Mouse (Mus musculus) embryonic facial prominence, embryonic 10.5 days (tissue): ENCODE measurements at regions not wholly inside any gene's neighbourhood (a gene's known extent, or its start where the extent isn't known, plus 50 kb on each side); places are given as distances from the start of the nearest gene placed in this dataset.
"Not testable (repeated sequence)": the region's sequence is repeated elsewhere in the genome, so short reads cannot be mapped to it uniquely, and the experiment has no call there.

Experiments
- DNase-seq: peaks from one replicate; pipeline ENCODE4 v3.0.0-alpha.2; 2017; ENCODE audit warnings: low spot score
- H3K27ac ChIP-seq: fragments of 300-500 bp; sonication (generic); replicated peaks from 2 replicates; pipeline ENCODE4 v1.5.1; 2016; ENCODE audit warnings: mild to moderate bottlenecking
- H3K27me3 ChIP-seq: fragments of 300-500 bp; sonication (generic); replicated peaks from 2 replicates; pipeline ENCODE4 v1.6.1; 2016; ENCODE audit warnings: low read depth, mild to moderate bottlenecking; ENCODE audit not compliant: poor library complexity, severe bottlenecking
- H3K36me3 ChIP-seq: fragments of 300-500 bp; sonication (generic); replicated peaks from 2 replicates; pipeline ENCODE4 v1.6.1; 2016; ENCODE audit warnings: mild to moderate bottlenecking, moderate library complexity
- H3K4me1 ChIP-seq: fragments of 300-500 bp; sonication (generic); 2 replicates; pipeline ENCODE4 v1.6.1; 2016
- H3K4me3 ChIP-seq: fragments of 300-500 bp; sonication (generic); 2 replicates; pipeline ENCODE4 v1.5.1; 2016; ENCODE audit warnings: mild to moderate bottlenecking, moderate library complexity
- H3K9me3 ChIP-seq: fragments of 300-500 bp; sonication (generic); 2 replicates; pipeline ENCODE4 v1.6.1; 2016; ENCODE audit warnings: mild to moderate bottlenecking
- WGBS: fragments of 180-500 bp; shearing (Covaris S2); methylation state at CpG from one replicate; pipeline ENCODE4 v1.1.7; 2016; 5-methylcytosine and 5-hydroxymethylcytosine counted together

DNA sequence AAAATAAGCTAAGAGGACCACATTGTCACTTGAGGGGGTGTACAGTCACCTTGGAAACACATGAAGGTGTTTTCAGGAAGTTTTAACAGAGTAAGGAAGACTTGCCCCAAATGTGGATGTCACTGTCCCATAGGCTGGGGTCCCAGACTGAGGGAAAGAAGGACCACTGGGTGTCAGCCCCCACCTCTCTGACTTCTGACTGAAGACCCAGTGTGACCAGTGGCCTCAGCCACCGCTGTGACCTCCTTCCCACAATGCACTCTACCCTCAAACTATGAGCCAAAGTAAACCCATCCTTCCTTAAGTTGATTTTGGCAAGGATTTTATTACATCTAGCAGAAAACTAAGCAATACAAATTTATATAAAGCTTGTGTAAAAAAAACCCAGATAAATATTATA is 94.8 kb upstream of the Mdm1 start:
- WGBS: 89% methylated on average over 1 of the region's 1 CpGs
- H3K9me3 ChIP-seq: no peaks in the 10 kb centered on the region
- no peaks in the 10 kb centered on the region for H3K4me1 ChIP-seq
- H3K27ac ChIP-seq: no peak overlapping the region
- H3K4me3 ChIP-seq: no peak overlapping the region
- H3K36me3 ChIP-seq: no peaks in the 10 kb centered on the region
- DNase-seq: no peak
- no peaks in the 10 kb centered on the region for H3K27me3 ChIP-seq

DNA sequence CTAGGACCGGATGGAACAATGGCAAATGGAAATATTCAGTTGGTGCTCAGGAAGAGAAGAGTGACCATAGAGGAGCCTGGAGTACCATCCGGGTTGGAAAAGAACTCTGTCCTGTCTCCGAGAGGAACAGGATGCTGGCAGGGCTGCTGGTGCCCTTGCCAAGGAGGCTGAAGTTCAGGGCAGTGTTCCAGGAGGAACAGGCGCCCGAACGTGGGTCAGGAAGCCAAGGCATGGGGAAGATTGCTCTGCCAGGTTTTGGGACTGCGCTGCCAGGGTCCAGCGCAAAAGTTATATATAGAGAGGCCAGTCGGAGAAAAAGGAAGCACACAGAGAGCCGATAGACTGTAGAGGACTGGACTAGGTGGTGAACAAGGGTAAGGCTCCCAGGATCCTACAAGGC is 92.3 kb upstream of the Mdm1 start:
- no peaks in the 10 kb centered on the region for H3K27me3 ChIP-seq
- 93% methylated on average over 10 of the region's 10 CpGs for WGBS
- no peak overlapping the region for H3K27ac ChIP-seq
- no peak for DNase-seq
- no peaks in the 10 kb centered on the region for H3K36me3 ChIP-seq
- H3K4me3 ChIP-seq: no peak overlapping the region
- H3K4me1 ChIP-seq: no peaks in the 10 kb centered on the region
- no peaks in the 10 kb centered on the region for H3K9me3 ChIP-seq

DNA sequence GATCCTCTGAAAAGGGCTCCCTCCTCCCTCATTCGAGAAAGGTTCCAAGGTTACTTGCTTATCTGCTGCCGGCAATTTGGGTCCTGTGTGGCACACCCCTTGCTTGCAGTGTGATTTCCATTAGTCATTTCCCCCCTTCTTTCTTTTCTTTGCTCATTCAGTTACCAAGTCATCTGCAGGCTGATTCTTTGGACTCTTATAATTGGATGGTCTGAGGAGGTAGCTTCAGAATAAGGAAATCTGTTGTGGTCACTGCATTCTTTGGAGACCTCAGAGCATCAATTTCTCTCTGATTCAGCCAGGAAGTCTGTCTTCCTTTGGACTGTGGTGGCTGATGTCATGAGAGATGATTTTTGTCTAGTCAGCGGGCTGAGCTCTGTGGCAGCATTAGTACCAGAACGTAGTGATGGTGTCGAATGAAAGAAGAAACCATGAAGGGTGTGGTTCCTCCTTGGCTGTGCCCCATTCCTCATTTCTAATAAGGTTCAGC is 91.4 kb upstream of the Mdm1 start:
- no peak overlapping the region for H3K4me3 ChIP-seq
- H3K27ac ChIP-seq: no peak overlapping the region
- no peaks in the 10 kb centered on the region for H3K27me3 ChIP-seq
- DNase-seq: no peak
- no peaks in the 10 kb centered on the region for H3K36me3 ChIP-seq
- no peaks in the 10 kb centered on the region for H3K9me3 ChIP-seq
- no peaks in the 10 kb centered on the region for H3K4me1 ChIP-seq
- 84% methylated on average over 5 of the region's 5 CpGs for WGBS

DNA sequence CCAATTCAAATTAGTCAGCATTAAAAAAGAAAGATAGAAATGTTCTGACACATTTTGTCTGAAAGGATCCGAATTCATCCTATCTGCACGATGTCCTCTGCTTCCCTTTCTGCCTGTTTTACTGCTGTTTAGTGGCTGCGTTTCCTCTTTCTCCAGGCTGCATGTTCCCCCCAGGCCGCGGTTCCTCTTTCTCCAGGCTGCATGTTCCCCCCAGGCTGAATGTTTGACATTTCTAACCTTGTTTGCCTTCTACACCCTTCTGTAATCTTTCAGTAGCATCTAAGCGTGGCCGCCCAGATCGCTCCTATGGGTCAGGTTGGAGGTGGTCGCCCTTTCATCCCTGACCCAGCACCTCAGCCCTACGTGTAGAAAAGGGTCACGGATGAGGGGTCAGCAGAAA is 89.6 kb upstream of the Mdm1 start:
- Histone ChIP-seq H3K27me3 (no peaks in the 10 kb centered on the region; the same call in 1 of the 2 replicates), H3K9me3 (no peaks in the 10 kb centered on the region), H3K4me3 (no peak overlapping the region), H3K4me1 (no peaks in the 10 kb centered on the region), H3K36me3 (no peaks in the 10 kb centered on the region), H3K27ac (no peak overlapping the region)
- WGBS: 83% methylated on average over 11 of the region's 11 CpGs
- DNase-seq: no peak

DNA sequence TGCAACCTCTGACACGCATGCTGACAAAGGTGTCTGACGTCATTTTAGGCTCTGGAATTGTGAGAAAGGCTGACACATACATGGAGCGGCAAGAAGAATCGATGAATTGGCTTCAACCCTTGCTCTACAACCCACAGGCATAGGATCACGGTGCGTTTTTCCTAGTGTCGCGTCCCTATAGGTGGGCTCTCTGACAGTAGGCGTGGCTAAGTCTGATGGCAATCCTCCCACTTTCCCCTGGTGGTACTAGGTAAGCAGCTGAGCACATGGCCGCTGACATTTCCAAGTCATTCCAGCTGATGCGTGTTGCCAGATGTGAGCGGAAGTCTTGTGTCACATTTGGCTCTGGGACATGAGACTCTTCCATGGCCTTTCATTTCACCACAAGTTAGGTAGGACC is 89.1 kb upstream of the Mdm1 start:
- no peaks in the 10 kb centered on the region for H3K4me1 ChIP-seq
- no peak for DNase-seq
- no peak overlapping the region for H3K27ac ChIP-seq
- 87% methylated on average over 12 of the region's 12 CpGs for WGBS
- no peaks in the 10 kb centered on the region for H3K9me3 ChIP-seq
- H3K36me3 ChIP-seq: no peaks in the 10 kb centered on the region
- H3K27me3 ChIP-seq: no peaks in the 10 kb centered on the region; the same call in 1 of the 2 replicates
- H3K4me3 ChIP-seq: no peak overlapping the region

GRCm38 (mm10) chr10:118053037-118053436 is 88.6 kb upstream of the Mdm1 start:
- no peaks in the 10 kb centered on the region; the same call in 1 of the 2 replicates for H3K27me3 ChIP-seq
- 92% methylated on average over 5 of the region's 5 CpGs for WGBS
- no peak overlapping the region for H3K4me3 ChIP-seq
- no peak overlapping the region for H3K27ac ChIP-seq
- no peaks in the 10 kb centered on the region for H3K36me3 ChIP-seq
- H3K4me1 ChIP-seq: no peaks in the 10 kb centered on the region
- H3K9me3 ChIP-seq: no peaks in the 10 kb centered on the region
- DNase-seq: no peak

GRCm38 (mm10) chr10:118056789-118057271 is 84.8 kb upstream of the Mdm1 start:
- no peak overlapping the region for H3K4me3 ChIP-seq
- WGBS: 59% methylated on average over 9 of the region's 9 CpGs
- no peaks in the 10 kb centered on the region; the same call in 1 of the 2 replicates for H3K27me3 ChIP-seq
- no peaks in the 10 kb centered on the region for H3K9me3 ChIP-seq
- DNase-seq: no peak
- H3K36me3 ChIP-seq: no peaks in the 10 kb centered on the region
- H3K4me1 ChIP-seq: no peaks in the 10 kb centered on the region
- no peak overlapping the region for H3K27ac ChIP-seq

GRCm38 (mm10) chr10:118057516-118057915 is 84.1 kb upstream of the Mdm1 start:
- H3K36me3 ChIP-seq: no peaks in the 10 kb centered on the region
- no peaks in the 10 kb centered on the region for H3K9me3 ChIP-seq
- H3K27me3 ChIP-seq: no peaks in the 10 kb centered on the region; the same call in 1 of the 2 replicates
- H3K4me3 ChIP-seq: no peak overlapping the region
- no peak for DNase-seq
- 84% methylated on average over 3 of the region's 3 CpGs for WGBS
- H3K27ac ChIP-seq: no peak overlapping the region
- no peaks in the 10 kb centered on the region for H3K4me1 ChIP-seq

DNA sequence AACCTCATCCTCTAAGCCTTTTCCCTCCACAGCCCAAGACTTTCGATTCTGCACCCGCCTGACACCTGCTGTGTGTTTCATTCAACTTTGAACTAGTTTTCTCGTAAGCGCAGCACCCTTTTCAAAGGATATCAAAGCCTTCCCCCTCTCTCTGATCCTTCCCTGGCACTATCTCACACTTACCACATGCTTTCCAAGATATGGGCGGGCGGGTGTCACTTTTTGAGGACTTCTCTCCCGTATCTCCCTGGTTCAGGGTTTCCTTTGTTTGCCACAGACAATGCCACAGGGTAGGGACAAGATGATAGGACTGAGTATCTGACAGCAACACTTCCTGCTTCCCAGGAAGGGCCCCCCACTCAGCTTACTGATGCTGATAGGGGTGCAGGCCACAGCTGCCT is 76.8 kb upstream of the Mdm1 start:
- Histone ChIP-seq H3K27me3 (no peaks in the 10 kb centered on the region), H3K27ac (no peak overlapping the region), H3K36me3 (no peaks in the 10 kb centered on the region), H3K4me3 (no peak overlapping the region), H3K9me3 (0 out of 2 replicates have a peak, but pooled peaks cover 4% of the 10 kb centered on the region), H3K4me1 (no peaks in the 10 kb centered on the region)
- 73% methylated on average over 7 of the region's 7 CpGs for WGBS
- DNase-seq: no peak

- not testable (repeated sequence) for H3K27me3 ChIP-seq, H3K4me1 ChIP-seq, H3K27ac ChIP-seq, H3K9me3 ChIP-seq, H3K36me3 ChIP-seq, DNase-seq, H3K4me3 ChIP-seq
- 94% methylated on average over 9 of the region's 11 CpGs for WGBS
Observed at GRCm38 (mm10) chr10:118076341-118076740, 65.3 kb upstream of the Mdm1 start.

GRCm38 (mm10) chr10:118081636-118082166 is 59.9 kb upstream of the Mdm1 start:
- Histone ChIP-seq H3K9me3 (0 out of 2 replicates have a peak, but pooled peaks cover 4% of the 10 kb centered on the region), H3K36me3 (no peaks in the 10 kb centered on the region), H3K4me3 (no peak overlapping the region), H3K27me3 (no peaks in the 10 kb centered on the region), H3K27ac (no peak overlapping the region), H3K4me1 (no peaks in the 10 kb centered on the region)
- WGBS: 89% methylated on average over 5 of the region's 5 CpGs
- DNase-seq: no peak

DNA sequence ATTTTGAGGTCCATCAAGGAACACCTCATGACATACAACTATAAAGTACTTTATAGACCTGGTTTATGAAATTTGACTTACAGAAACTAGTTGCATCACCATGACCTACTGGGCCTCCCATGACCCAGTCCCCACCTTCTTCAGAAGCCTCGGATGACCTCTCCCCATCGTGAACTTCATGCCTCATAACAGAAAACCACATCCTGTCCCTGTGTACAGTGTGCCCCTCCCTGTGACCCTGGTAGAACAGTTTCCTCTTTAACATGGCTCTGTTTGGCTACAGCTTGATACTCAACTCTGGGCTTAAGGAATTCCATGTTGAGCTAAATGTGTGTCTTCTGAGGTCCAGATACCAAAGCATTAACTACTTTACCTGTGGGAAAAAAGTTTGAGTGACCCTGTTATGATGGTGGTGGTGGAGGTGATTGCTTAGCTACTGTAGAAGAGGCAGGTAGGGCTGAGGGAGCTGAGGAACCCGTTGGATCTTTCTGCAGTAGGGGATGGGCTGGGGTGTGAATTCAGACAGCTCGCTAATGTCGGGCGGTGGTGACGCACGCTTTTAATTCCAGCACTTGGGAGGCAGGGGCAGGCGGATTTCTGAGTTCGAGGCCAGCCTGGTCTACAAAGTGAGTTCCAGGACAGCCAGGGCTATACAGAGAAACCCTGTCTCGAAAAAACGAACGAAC is 58.4 kb upstream of the Mdm1 start:
- no peaks in the 10 kb centered on the region for H3K27me3 ChIP-seq
- WGBS: 91% methylated on average over 13 of the region's 13 CpGs
- H3K9me3 ChIP-seq: no peaks in the 10 kb centered on the region
- H3K36me3 ChIP-seq: no peaks in the 10 kb centered on the region
- H3K4me3 ChIP-seq: no peak overlapping the region
- no peak overlapping the region for H3K27ac ChIP-seq
- H3K4me1 ChIP-seq: peaks cover 7% of the 10 kb centered on the region
- DNase-seq: no peak

- no peak overlapping the region for H3K27ac ChIP-seq
- WGBS: 94% methylated on average over 8 of the region's 8 CpGs
- H3K4me1 ChIP-seq: peaks cover 12% of the 10 kb centered on the region
- H3K36me3 ChIP-seq: no peaks in the 10 kb centered on the region
- H3K4me3 ChIP-seq: no peak overlapping the region
- no peaks in the 10 kb centered on the region for H3K27me3 ChIP-seq
- no peaks in the 10 kb centered on the region for H3K9me3 ChIP-seq
- DNase-seq: no peak
Observed at GRCm38 (mm10) chr10:118083721-118084075, 57.9 kb upstream of the Mdm1 start.
